Mouse (Mus musculus) stomach, postnatal 0 days (tissue): Measurements from ENCODE around the gene Acoxl.

Source experiments
- CTCF ChIP-seq: IDR thresholded peaks from 2 replicates; pipeline ENCODE4 v1.5.1; 2016; ENCODE audit warnings: antibody characterized with exemption, low read depth, mild to moderate bottlenecking, moderate library complexity
- EP300 ChIP-seq: optimal IDR thresholded peaks from 2 replicates; pipeline ENCODE3; 2016; ENCODE audit warnings: antibody characterized with exemption

GRCm38 (mm10) chr2:127789138-127789537 lies 49.5 kb upstream of the Acoxl start:
- TF ChIP-seq EP300 (no peak), CTCF (no peak)
